Mouse (Mus musculus) thymus, postnatal 0 days (tissue): ENCODE results near the gene Adamts8. TPM values are rescaled to one million over a fixed set of nuclear protein-coding genes. Genes with fewer than 3 reads are reported as not detected.

Source experiments
- DNase-seq: peaks from one replicate; pipeline ENCODE4 v3.0.0-alpha.2; 2015; ENCODE audit warnings: low spot score
- polyA plus RNA-seq: library from polyadenylated mRNA; unstranded; fragments of >200 nt; fragmentation: Nextera tagmentation; extraction: Ambion mirVana; gene quantifications from 2 replicates; pipeline ENCODE4 v1.2.1, GENCODE M21; 2015

The Adamts8 gene
- polyA plus RNA-seq, 1 experiment from 2014 or later: 0.70 TPM

DNA sequence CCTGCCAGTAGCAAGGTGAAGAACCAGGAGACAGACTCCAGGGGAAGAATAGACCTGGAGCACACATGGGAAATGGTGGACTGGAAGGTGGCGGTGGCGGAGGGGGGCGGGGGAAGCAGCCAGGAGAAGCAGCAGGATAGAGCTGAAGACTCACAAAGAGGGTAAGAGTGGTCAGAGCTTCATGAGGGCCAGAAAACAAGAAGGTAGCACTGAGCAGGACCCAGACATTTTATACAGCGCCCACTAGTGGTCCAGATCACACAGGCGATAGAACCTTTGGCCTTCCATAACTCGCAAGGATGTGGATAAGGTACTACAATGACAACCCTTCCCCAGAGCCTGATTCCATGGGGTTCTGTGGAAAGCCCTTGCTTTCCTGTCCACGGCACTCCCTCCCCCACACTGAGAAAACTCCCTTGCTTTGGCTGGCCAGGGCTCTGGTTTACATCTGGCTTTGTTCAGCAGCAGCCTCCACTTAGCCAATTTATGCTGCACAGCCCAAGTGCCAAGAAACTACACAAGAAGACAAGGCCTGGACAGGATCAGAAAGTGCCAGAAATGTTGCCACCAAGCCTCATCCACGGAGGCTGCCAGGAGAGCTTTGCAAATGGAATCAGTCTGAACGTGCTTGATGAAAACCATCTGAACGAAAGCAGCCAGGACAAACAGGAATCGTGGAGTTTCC, 34.1 kb downstream of the Adamts8 start:
- no peak for DNase-seq

DNA sequence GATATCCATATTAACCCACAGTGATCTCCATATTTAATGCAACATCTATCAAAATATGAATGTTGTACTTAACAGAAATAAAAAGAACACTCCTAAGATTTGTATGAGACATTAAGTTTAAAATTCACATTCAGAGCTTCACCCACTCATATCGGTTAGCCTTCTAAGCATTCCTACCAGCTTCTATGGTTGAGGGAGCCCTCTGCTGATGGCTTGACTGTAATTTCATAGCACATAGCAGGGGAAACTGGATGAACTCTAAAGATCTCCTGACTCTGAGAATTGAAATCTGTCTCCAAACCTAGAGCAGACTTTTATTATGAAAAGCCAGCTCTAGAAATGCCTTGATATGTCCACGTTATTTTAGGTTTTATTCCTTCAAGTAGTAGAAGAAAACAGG, 38.1 kb downstream of the Adamts8 start:
- DNase-seq: no peak

DNA sequence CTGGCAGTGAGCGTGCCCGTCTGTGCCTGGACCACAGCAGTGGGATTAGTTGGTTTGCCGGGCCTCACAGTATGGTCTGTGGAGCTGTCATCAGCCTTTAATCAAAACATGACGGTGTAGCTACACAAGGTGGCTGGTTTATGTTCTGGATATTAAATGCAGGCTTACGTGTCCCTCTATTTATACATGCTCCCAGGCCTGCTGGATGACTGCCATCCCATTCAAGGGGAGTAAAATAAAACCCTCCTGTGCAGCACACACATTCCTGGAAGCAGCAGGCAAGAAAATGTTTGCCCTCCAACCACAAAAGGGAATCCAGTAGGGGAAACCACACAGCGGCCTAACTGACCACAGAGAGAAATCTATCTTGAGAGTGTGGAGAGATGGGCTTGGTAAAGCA, 43.4 kb downstream of the Adamts8 start:
- no peak for DNase-seq

DNA sequence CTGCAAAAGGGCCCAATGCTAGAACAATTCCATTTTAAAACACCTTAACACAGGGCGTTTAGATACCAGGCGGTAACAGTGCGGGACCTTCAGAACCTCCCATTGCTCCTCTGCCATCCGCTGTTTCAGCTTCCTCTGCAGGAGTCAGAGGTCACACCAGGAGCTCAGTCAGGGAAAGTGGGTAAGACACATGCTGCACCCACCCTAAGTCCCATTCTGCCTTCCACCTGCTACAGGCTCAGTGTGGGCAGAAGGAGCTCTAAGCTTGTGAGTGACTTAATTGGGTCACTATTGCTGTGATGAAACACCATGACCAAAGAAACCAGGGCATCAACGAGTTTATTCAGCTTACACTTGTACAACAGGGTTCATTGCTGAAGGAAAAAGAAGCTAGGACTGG, 50.7 kb downstream of the Adamts8 start:
- DNase-seq: no peak

DNA sequence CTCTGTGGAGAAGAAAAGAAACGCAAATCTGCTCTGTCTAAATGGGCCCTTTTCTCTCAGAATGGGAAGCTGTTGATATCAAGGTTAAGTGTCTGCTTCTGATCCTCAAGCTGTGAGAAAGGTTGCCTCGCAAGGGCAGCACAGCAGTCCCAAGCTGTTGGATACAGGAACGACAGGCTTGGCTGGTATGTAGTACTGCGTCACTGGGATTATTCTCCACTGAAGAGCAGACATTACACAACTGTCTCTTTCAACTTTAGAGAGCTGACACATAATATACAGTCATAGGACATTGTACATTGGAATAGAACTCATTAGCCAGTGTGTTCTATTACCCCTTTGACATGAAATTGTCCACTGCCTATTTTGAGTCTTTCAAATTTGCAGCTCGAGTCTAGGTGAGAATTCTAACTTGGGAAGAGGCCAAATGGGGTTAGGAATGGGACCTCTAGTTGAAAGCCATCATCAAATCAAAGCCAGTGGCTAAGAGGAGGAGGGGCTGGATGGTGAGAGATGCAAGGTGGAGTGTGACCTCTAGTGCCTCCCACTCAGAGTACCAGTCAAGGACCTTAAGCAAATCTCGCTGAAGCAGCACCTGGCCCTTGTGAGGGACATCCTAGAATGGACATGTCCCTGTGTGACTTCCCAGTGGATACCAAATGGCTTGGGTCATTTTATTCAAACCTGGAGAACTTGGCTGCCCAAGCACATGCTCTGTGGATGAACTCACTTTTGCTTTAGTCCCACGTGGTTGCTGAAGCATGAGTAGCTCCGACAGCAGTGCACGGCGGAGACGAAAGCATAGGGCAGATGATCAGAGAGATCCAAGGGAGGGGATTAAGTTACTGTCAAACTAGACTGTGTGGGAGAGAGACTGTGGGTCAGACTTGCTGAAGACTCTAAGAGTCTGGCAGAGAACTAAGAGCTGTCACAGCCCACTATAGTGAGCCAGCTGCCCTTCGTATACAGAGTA, 54.5 kb downstream of the Adamts8 start:
- DNase-seq: no peak

DNA sequence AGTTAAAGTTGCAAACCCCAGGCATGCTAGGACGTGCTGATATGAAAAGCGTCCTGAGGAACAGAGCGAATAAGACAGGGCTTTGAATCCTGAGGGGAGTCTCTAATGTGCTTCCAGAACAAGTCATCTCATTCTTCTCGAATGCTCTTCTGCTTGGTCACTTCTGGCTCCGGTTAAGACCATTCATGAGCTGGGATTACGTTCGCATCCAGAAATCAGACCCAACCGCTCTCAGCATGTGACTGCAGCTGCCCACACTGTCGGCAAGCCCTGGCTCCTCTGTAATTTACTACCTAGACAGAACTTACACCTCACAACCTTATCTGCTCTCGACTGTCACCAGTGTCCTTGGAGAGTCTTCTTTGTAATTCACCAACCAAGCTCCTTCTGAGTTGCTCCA, 58.3 kb downstream of the Adamts8 start:
- DNase-seq: no peak

DNA sequence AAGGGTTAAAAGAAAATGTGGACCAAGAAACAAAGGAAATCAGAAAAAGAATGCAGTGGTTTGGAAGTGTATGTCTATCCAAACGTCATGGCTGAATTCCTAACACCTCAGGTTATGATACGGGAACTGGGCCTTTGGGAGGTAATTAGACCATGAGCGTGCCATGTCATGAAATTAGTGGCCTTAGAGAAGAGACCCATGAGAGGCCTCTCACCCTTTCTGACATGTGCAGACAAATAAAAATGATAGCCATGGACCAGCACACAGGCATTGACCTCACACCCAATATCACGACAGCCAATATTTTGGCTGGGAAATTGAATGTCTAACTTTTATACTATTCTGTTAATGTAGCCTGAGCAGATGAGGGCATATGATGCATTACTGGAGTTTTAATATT, 60.2 kb downstream of the Adamts8 start:
- DNase-seq: no peak

DNA sequence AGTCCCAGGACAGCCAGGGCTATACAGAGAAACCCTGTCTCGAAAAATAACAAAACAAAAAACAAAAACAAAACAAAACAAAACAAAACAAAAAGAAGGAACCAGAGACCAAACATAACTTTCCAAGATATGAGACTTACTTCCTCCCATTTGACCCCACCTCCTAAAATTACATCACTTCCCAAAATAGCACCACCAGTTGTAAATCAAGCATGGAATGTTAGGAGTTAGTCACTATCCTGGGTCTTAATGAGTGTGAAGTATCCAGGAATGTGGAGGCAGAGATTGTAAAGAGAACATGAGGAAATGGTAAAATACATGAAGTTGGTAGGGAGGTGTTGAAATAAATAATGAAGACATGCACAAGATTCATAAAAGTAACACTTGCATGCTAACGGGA, 67.0 kb downstream of the Adamts8 start:
- no peak for DNase-seq

DNA sequence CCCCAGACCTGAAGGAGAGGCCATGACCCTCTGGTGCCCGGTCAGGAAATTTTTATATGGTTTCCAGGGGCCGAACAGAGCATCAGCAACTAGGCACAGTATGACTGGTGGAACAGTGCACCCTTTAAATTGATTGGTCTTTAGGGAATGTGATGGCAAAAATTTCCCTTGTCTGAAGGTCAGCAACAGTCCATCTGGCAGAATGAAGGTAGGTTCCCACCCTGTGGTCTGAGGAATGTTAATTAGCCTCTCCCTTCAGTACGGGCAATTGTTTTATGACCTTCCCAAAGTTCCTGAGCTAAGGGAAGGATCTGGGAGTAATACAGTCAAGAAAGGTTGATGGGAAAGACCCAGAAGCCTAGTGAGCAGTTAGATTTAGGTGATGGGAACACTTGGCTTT, 67.7 kb downstream of the Adamts8 start:
- DNase-seq: no peak

DNA sequence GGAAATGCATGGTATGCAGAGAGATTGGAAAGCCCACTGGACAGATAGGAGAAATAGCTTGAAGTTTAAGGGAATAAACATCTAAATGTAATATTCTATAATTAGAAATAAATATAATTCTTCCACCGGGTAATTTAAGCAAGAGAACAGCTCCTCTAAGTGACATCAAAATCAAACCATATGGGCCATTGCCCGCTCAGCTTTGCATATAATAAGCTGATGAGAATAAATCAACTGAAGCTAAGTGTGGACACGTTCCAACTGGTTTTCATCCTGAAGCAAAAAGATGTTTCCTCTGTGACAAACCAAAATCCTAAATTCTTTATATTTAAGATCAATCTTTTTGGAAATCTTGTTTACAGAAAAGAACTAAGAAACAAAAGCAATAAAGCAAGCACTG, 68.4 kb downstream of the Adamts8 start:
- no peak for DNase-seq

DNA sequence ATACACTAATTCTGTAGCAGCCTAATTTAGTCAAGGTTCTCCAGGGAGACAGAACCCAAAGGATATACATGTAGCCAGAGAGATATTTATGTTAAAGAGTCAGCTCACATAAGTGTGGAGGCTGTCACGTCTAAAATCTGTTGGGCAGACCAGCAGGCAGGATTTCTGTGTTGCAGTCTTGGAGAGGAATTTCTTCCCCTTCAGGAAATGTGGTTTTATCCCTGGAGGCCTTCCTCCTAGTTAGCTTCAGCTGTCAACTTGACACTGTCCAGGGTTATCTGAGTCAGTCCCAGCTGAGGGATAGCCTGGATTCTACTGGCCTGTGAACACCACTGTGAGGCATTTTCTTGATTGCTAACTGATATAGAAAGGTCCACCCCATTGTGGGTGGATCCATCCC, 69.2 kb downstream of the Adamts8 start:
- no peak for DNase-seq

DNA sequence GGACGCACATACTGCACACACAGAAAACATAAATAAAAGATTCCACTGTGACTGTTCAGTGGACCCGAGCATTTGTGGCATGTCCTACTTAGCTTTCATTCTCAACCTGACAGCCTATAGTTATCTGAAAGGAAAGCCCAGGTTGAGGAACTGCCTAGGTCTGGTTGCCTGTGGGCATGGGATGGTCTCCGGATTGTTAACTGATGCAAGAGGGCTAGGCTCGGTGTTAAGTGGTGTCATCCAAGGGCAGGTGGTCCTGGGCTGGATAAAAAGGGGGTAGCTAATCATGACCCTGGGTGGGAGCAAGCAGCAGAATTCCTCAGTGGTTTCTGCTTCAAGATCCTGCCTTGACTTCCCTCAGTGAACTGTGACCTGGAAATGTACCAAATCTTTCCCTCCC, 70.3 kb downstream of the Adamts8 start:
- no peak for DNase-seq

DNA sequence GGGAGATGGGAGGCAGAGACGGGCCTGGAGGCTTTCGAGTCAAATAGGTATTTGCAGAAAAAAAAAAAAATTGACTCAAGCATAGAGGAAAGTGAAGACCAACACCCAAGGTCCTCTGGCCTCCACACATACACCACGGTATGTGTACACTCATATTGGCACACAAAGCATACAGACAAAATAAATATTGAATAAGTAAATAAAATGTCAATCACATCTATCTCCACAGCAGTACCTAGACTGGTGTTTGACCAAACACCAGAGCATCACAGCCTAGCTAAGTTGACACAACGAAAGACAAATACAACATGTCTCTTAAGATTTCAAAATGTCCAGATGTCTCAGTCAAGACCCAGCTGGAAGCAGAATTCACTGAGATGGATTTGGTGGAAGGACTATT, 71.1 kb downstream of the Adamts8 start:
- no peak for DNase-seq

Other genes with a start within 250 kb of the Adamts8 start
- gene Adamts15, start 20.1 kb upstream of the Adamts8 start, polyA plus RNA-seq: 0.34 and 0.51 TPM in 2 replicates
- 8.4 and 10.8 TPM in 2 replicates for gene Zbtb44, start 88.1 kb downstream of the Adamts8 start, polyA plus RNA-seq
- gene St14, start 189.3 kb downstream of the Adamts8 start, polyA plus RNA-seq: 11.0 and 11.6 TPM in 2 replicates